Mouse (Mus musculus) hindbrain, postnatal 0 days (tissue): ENCODE results near the gene Gal3st1. TPM values are rescaled to one million over a fixed set of nuclear protein-coding genes. Genes with fewer than 3 reads are reported as not detected.
"Not testable (repeated sequence)": the region's sequence is repeated elsewhere in the genome, so short reads cannot be mapped to it uniquely, and the experiment has no call there.

Source experiments
- ATAC-seq: fragments of 200-750 bp; cut with Nextera tagmentation; 2 replicates; pipeline ENCODE4 v1.8.0; 2017; ENCODE audit warnings: mild to moderate bottlenecking, moderate TSS enrichment, moderate library complexity
- DNase-seq: peaks from one replicate; pipeline ENCODE4 v3.0.0-alpha.2; 2015; ENCODE audit warnings: low spot score
- H3K27ac ChIP-seq: fragments of 300-500 bp; sonication (generic); 2 replicates; pipeline ENCODE4 v1.5.1; 2014; ENCODE audit warnings: mild to moderate bottlenecking
- H3K27me3 ChIP-seq: fragments of 300-500 bp; sonication (generic); 2 replicates; pipeline ENCODE4 v1.6.1; 2014; ENCODE audit warnings: low read length, mixed read lengths; ENCODE audit not compliant: insufficient read depth
- H3K36me3 ChIP-seq: fragments of 300-500 bp; sonication (generic); 2 replicates; pipeline ENCODE4 v1.6.1; 2014; ENCODE audit warnings: low read length, mixed read lengths; ENCODE audit not compliant: insufficient read depth
- H3K4me1 ChIP-seq: fragments of 300-500 bp; sonication (generic); 2 replicates; pipeline ENCODE4 v1.6.1; 2014; ENCODE audit warnings: antibody characterized with exemption, low read length, mixed read lengths; ENCODE audit not compliant: insufficient read depth
- H3K4me2 ChIP-seq: fragments of 300-500 bp; sonication (generic); 2 replicates; pipeline ENCODE4 v1.6.1; 2014; ENCODE audit warnings: low read depth, mild to moderate bottlenecking, low read length, moderate library complexity, mixed read lengths
- H3K4me3 ChIP-seq: fragments of 300-500 bp; sonication (generic); 2 replicates; pipeline ENCODE4 v1.5.1; 2014; ENCODE audit warnings: low read length
- H3K9ac ChIP-seq: fragments of 300-500 bp; sonication (generic); replicated peaks from 2 replicates; pipeline ENCODE4 v1.6.1; 2014; ENCODE audit warnings: mild to moderate bottlenecking, low read length, moderate library complexity, mixed read lengths
- H3K9me3 ChIP-seq: fragments of 300-500 bp; sonication (generic); 2 replicates; pipeline ENCODE4 v1.6.1; 2016; ENCODE audit warnings: low read length, mixed read lengths
- CTCF ChIP-seq: IDR thresholded peaks from 2 replicates; pipeline ENCODE4 v1.5.1; 2016; ENCODE audit warnings: antibody characterized with exemption, control low read depth, low read depth
- WGBS: fragments of 180-500 bp; shearing (Covaris S2); extraction: QIAGEN DNeasy Blood & Tissue Kit; methylation state at CpG from one replicate; pipeline ENCODE4 v1.1.7; 2014; 5-methylcytosine and 5-hydroxymethylcytosine counted together
- polyA plus RNA-seq: library from polyadenylated mRNA; unstranded; fragments of >200 nt; fragmentation: Nextera tagmentation; extraction: Ambion mirVana; gene quantifications from 2 replicates; pipeline ENCODE4 v1.2.1, GENCODE M21; 2015
- total RNA-seq: library from RNA; depleted of rRNA; stranded (reverse); fragments of >200 nt; gene quantifications from 2 replicates; pipeline ENCODE4 v1.2.3, GENCODE M21; 2014

Gal3st1 gene
- total and polyA plus RNA-seq, 2 experiments from 2014 or later: 18.5 to 34.6 TPM

- H3K9ac ChIP-seq: no peak overlapping the region
- ATAC-seq (no peak), DNase-seq (no peak)
- 9% methylated on average over 66 of the region's 66 CpGs for WGBS
- no peak overlapping the region for H3K27ac ChIP-seq
- H3K4me3 ChIP-seq: peak overlapping the region; percentile 26
- peak; percentile 9; the same call in 1 of the 2 replicates for TF ChIP-seq CTCF
- no peaks in the 10 kb centered on the region for H3K36me3 ChIP-seq
- H3K4me2 ChIP-seq: peak overlapping the region; percentile 44
- H3K27me3 ChIP-seq: peaks cover 30% of the 10 kb centered on the region; the same call in 1 of the 2 replicates
- no peaks in the 10 kb centered on the region for H3K9me3 ChIP-seq
- no peaks in the 10 kb centered on the region for H3K4me1 ChIP-seq
These were observed 14.7 kb downstream of the Gal3st1 start for GRCm38 (mm10) chr11:3997978-3998720.

DNA sequence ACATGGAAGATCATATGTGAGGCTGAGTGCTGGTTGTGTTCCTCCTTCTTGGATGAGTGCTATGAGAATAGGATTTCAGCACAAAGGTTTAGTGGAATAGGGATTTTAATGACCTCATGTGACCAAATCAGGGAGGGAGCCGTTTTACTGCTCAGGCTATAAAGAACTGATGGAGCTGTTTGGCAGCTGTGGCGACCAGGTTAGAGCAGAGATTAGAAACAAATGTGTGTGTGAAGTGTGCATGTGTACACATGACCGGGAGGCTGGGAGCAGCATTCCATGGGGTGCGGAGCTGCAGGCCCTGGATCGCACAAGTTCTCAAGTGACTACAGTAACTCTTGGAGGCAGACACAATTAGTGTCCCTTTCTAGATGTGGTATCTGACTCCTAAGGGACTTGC is 16.1 kb downstream of the Gal3st1 start:
- 84% methylated on average over 5 of the region's 5 CpGs for WGBS
- DNase-seq: no peak
- Histone ChIP-seq H3K4me2 (no peak overlapping the region), H3K36me3 (no peaks in the 10 kb centered on the region), H3K27ac (no peak overlapping the region), H3K4me3 (no peak overlapping the region), H3K9ac (no peak overlapping the region), H3K9me3 (no peaks in the 10 kb centered on the region), H3K27me3 (peaks cover 30% of the 10 kb centered on the region; the same call in 1 of the 2 replicates), H3K4me1 (no peaks in the 10 kb centered on the region)
- no peak for ATAC-seq
- no peak for TF ChIP-seq CTCF

DNA sequence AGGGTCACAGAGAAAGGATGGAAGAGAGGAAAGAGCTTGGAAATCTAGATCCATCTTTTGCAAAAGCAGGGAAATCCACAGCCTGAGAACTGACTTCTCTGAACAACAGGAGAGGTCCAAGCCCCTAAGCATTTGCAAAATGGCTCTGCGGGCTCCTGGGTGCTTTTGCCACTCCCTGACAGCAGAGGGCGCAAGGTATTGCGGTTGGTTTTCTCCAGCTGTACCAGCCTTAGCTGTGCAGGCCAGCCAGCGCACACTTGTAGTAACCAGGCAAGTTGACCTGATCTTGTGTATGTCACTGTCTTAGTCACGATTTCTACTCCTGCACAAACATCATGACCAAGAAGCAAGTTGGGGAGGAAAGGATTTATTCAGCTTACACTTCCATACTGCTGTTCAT is 18.2 kb downstream of the Gal3st1 start:
- peak; percentile 88 for TF ChIP-seq CTCF
- Histone ChIP-seq H3K4me3 (no peak overlapping the region), H3K36me3 (no peaks in the 10 kb centered on the region), H3K4me1 (no peaks in the 10 kb centered on the region), H3K27me3 (peaks cover 28% of the 10 kb centered on the region; the same call in 1 of the 2 replicates), H3K27ac (no peak overlapping the region), H3K9ac (no peak overlapping the region), H3K9me3 (no peaks in the 10 kb centered on the region), H3K4me2 (no peak overlapping the region)
- peak; percentile 79 for DNase-seq
- 6% methylated on average over 5 of the region's 5 CpGs for WGBS
- peak; percentile 67; the same call in 1 of the 2 replicates for ATAC-seq

DNA sequence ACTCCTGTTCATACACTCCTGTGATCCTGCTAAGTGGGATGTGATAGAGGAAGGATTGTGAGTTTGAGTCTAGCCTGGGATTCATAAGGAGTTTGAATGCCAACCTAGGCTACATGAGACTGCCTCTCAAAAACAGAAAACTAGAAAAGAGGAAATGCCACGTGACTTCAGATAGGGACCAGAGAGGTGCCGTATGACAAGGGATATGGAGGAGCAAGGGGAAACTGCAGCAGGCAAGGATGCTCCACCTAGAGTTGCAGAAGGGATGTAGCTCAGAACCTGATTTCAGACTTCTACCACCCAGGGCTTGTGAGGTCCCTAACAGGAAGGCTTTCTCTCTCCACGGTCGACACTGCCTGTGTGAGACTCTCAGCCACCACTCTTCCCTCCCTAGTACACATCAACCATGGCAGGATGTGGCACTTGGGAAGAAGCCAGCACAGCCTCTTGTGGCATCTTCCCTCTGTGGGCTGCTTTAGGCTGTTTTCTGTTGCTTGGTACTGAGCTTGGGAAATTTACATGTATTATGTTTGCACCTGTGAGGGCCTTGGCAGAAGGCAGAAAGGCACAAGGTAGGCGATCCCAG is 21.9 kb downstream of the Gal3st1 start:
- TF ChIP-seq CTCF: no peak
- WGBS: 61% methylated on average over 5 of the region's 5 CpGs
- H3K9me3 ChIP-seq: no peaks in the 10 kb centered on the region

GRCm38 (mm10) chr11:4006462-4006861 is 23.0 kb downstream of the Gal3st1 start:
- Histone ChIP-seq H3K4me3 (no peak overlapping the region), H3K4me2 (no peak overlapping the region), H3K9me3 (no peaks in the 10 kb centered on the region), H3K27me3 (no peaks in the 10 kb centered on the region), H3K4me1 (no peaks in the 10 kb centered on the region), H3K27ac (no peak overlapping the region), H3K36me3 (no peaks in the 10 kb centered on the region), H3K9ac (no peak overlapping the region)
- WGBS: 90% methylated on average over 3 of the region's 3 CpGs
- ATAC-seq (no peak), DNase-seq (no peak)
- TF ChIP-seq CTCF: peak; percentile 56

More for the DNA sequence above, 21.9 kb downstream of the Gal3st1 start:
- Histone ChIP-seq H3K9ac (no peak overlapping the region), H3K4me2 (no peak overlapping the region), H3K36me3 (no peaks in the 10 kb centered on the region), H3K27me3 (peaks cover 4% of the 10 kb centered on the region; the same call in 1 of the 2 replicates), H3K4me1 (no peaks in the 10 kb centered on the region), H3K27ac (no peak overlapping the region), H3K4me3 (no peak overlapping the region)
- ATAC-seq (no peak), DNase-seq (no peak)

- no peak overlapping the region for H3K9ac ChIP-seq
- H3K27me3 ChIP-seq: no peaks in the 10 kb centered on the region
- no peak overlapping the region for H3K27ac ChIP-seq
- H3K4me1 ChIP-seq: no peaks in the 10 kb centered on the region
- no peak for DNase-seq
- no peak overlapping the region for H3K4me2 ChIP-seq
- 0 out of 2 replicates have a peak, but pooled peaks cover 2% of the 10 kb centered on the region for H3K9me3 ChIP-seq
- no peak overlapping the region for H3K4me3 ChIP-seq
- no peak for ATAC-seq
- WGBS: 83% methylated on average over 1 of the region's 1 CpGs
- no peaks in the 10 kb centered on the region for H3K36me3 ChIP-seq
- no peak for TF ChIP-seq CTCF
These were observed 29.2 kb downstream of the Gal3st1 start for GRCm38 (mm10) chr11:4012616-4013015.

GRCm38 (mm10) chr11:4015796-4016195 is 32.4 kb downstream of the Gal3st1 start:
- H3K27ac ChIP-seq, H3K4me1 ChIP-seq, H3K9me3 ChIP-seq, DNase-seq, H3K9ac ChIP-seq, H3K4me3 ChIP-seq, H3K27me3 ChIP-seq, H3K36me3 ChIP-seq, ATAC-seq, H3K4me2 ChIP-seq: not testable (repeated sequence)
- 90% methylated on average over 14 of the region's 14 CpGs for WGBS

GRCm38 (mm10) chr11:4022111-4022510 is 38.7 kb downstream of the Gal3st1 start:
- not testable (repeated sequence) for H3K4me1 ChIP-seq, H3K27me3 ChIP-seq, H3K4me3 ChIP-seq, H3K9me3 ChIP-seq, H3K36me3 ChIP-seq, H3K27ac ChIP-seq, H3K9ac ChIP-seq, ATAC-seq, DNase-seq, H3K4me2 ChIP-seq
- WGBS: 93% methylated on average over 13 of the region's 13 CpGs
